Mouse (Mus musculus) forebrain, postnatal 0 days (tissue): ENCODE results near the gene Dnaja4. TPM values are rescaled to one million over a fixed set of nuclear protein-coding genes. Genes with fewer than 3 reads are reported as not detected.

Experiments
- ATAC-seq: fragments of 200-750 bp; cut with Nextera tagmentation; 2 replicates; pipeline ENCODE4 v1.8.0; 2017; ENCODE audit warnings: mild to moderate bottlenecking, moderate library complexity
- DNase-seq: peaks from one replicate; pipeline ENCODE4 v3.0.0-alpha.2; 2015
- H3K27ac ChIP-seq: fragments of 300-500 bp; sonication (generic); 2 replicates; pipeline ENCODE4 v1.5.1; 2014; ENCODE audit warnings: low read depth, mild to moderate bottlenecking, antibody characterized with exemption, low read length, moderate library complexity, mixed read lengths
- H3K27me3 ChIP-seq: fragments of 300-500 bp; sonication (generic); 2 replicates; pipeline ENCODE4 v1.6.1; 2014; ENCODE audit warnings: mild to moderate bottlenecking, low read length, mixed read lengths; ENCODE audit not compliant: insufficient read depth
- H3K36me3 ChIP-seq: fragments of 300-500 bp; sonication (generic); 2 replicates; pipeline ENCODE4 v1.6.1; 2014; ENCODE audit warnings: mild to moderate bottlenecking, moderate library complexity; ENCODE audit not compliant: insufficient read depth
- H3K4me1 ChIP-seq: fragments of 300-500 bp; sonication (generic); 2 replicates; pipeline ENCODE4 v1.6.1; 2014; ENCODE audit warnings: antibody characterized with exemption; ENCODE audit not compliant: insufficient read depth
- H3K4me2 ChIP-seq: fragments of 300-500 bp; sonication (generic); 2 replicates; pipeline ENCODE4 v1.6.1; 2014; ENCODE audit warnings: low read depth, mild to moderate bottlenecking, moderate library complexity
- H3K4me3 ChIP-seq: fragments of 300-500 bp; sonication (generic); 2 replicates; pipeline ENCODE4 v1.5.1; 2014; ENCODE audit warnings: low read depth, low read length, mixed read lengths
- H3K9ac ChIP-seq: fragments of 300-500 bp; sonication (generic); 2 replicates; pipeline ENCODE4 v1.6.1; 2014; ENCODE audit warnings: mild to moderate bottlenecking
- H3K9me3 ChIP-seq: fragments of 300-500 bp; sonication (generic); 2 replicates; pipeline ENCODE4 v1.6.1; 2016; ENCODE audit warnings: low read length
- CTCF ChIP-seq: sonication (generic); IDR thresholded peaks from 2 replicates; pipeline ENCODE4 v1.5.1; 2016; ENCODE audit warnings: antibody characterized with exemption, control low read depth, low read depth
- WGBS: fragments of 180-500 bp; shearing (Covaris S2); extraction: QIAGEN DNeasy Blood & Tissue Kit; methylation state at CpG from one replicate; pipeline ENCODE4 v1.1.7; 2014; 5-methylcytosine and 5-hydroxymethylcytosine counted together
- polyA plus RNA-seq: library from polyadenylated mRNA; unstranded; fragments of >200 nt; fragmentation: Nextera tagmentation; extraction: Ambion mirVana; gene quantifications from 2 replicates; pipeline ENCODE4 v1.2.1, GENCODE M21; 2015
- total RNA-seq: library from RNA; depleted of rRNA; stranded (reverse); fragments of >200 nt; gene quantifications from 2 replicates; pipeline ENCODE4 v1.2.3, GENCODE M21; 2014

Dnaja4 gene
- total and polyA plus RNA-seq, 2 experiments from 2014 or later: 7.2 to 8.9 TPM

GRCm38 (mm10) chr9:54708085-54708484 lies 9.4 kb downstream of the Dnaja4 start:
- Histone ChIP-seq H3K4me1 (no peaks in the 10 kb centered on the region), H3K4me3 (no peak overlapping the region), H3K27me3 (no peaks in the 10 kb centered on the region), H3K36me3 (peaks cover 31% of the 10 kb centered on the region), H3K9ac (no peak overlapping the region), H3K9me3 (no peaks in the 10 kb centered on the region), H3K4me2 (no peak overlapping the region), H3K27ac (no peak overlapping the region)
- WGBS: 84% methylated on average over 5 of the region's 5 CpGs
- ATAC-seq: no peak
- DNase-seq: no peak
- no peak for TF ChIP-seq CTCF

- Histone ChIP-seq H3K9me3 (no peaks in the 10 kb centered on the region), H3K4me2 (no peak overlapping the region), H3K4me1 (no peaks in the 10 kb centered on the region), H3K9ac (no peak overlapping the region), H3K4me3 (no peak overlapping the region), H3K36me3 (peaks cover 79% of the 10 kb centered on the region), H3K27me3 (no peaks in the 10 kb centered on the region), H3K27ac (no peak overlapping the region)
- no peak for ATAC-seq
- DNase-seq: no peak
- 92% methylated on average over 3 of the region's 3 CpGs for WGBS
- no peak for TF ChIP-seq CTCF
These were observed 17.1 kb downstream of the Dnaja4 start for GRCm38 (mm10) chr9:54715776-54716175.

GRCm38 (mm10) chr9:54717527-54717926 lies 18.9 kb downstream of the Dnaja4 start:
- Histone ChIP-seq H3K36me3 (peaks cover 78% of the 10 kb centered on the region), H3K9me3 (no peaks in the 10 kb centered on the region), H3K4me2 (no peak overlapping the region), H3K9ac (no peak overlapping the region), H3K27me3 (no peaks in the 10 kb centered on the region), H3K27ac (no peak overlapping the region), H3K4me3 (no peak overlapping the region), H3K4me1 (no peaks in the 10 kb centered on the region)
- TF ChIP-seq CTCF: no peak
- DNase-seq: no peak
- WGBS: 74% methylated on average over 3 of the region's 3 CpGs
- ATAC-seq: no peak

GRCm38 (mm10) chr9:54722156-54722555 lies 23.5 kb downstream of the Dnaja4 start:
- H3K36me3 ChIP-seq: peaks cover 81% of the 10 kb centered on the region

GRCm38 (mm10) chr9:54722596-54722995 lies 23.9 kb downstream of the Dnaja4 start:
- no peak for TF ChIP-seq CTCF
- ATAC-seq (no peak), DNase-seq (no peak)
- no peaks in the 10 kb centered on the region for H3K4me1 ChIP-seq
- H3K36me3 ChIP-seq: peaks cover 83% of the 10 kb centered on the region
- H3K27me3 ChIP-seq: no peaks in the 10 kb centered on the region
- no peaks in the 10 kb centered on the region for H3K9me3 ChIP-seq
- no peak overlapping the region for H3K9ac ChIP-seq
- no peak overlapping the region for H3K27ac ChIP-seq
- no peak overlapping the region for H3K4me2 ChIP-seq
- H3K4me3 ChIP-seq: no peak overlapping the region
- WGBS: 97% methylated on average over 4 of the region's 4 CpGs

More at GRCm38 (mm10) chr9:54722156-54722555, 23.5 kb downstream of the Dnaja4 start:
- WGBS: 87% methylated on average over 7 of the region's 7 CpGs
- no peak for TF ChIP-seq CTCF
- H3K4me1 ChIP-seq: no peaks in the 10 kb centered on the region
- H3K27me3 ChIP-seq: no peaks in the 10 kb centered on the region
- DNase-seq (no peak), ATAC-seq (no peak)
- H3K4me3 ChIP-seq: no peak overlapping the region
- no peak overlapping the region for H3K4me2 ChIP-seq
- no peaks in the 10 kb centered on the region for H3K9me3 ChIP-seq
- no peak overlapping the region for H3K9ac ChIP-seq
- H3K27ac ChIP-seq: no peak overlapping the region

GRCm38 (mm10) chr9:54726315-54726714 lies 27.6 kb downstream of the Dnaja4 start:
- DNase-seq (no peak), ATAC-seq (no peak)
- H3K27ac ChIP-seq: no peak overlapping the region
- TF ChIP-seq CTCF: no peak
- peaks cover 76% of the 10 kb centered on the region for H3K36me3 ChIP-seq
- H3K4me2 ChIP-seq: no peak overlapping the region
- H3K4me3 ChIP-seq: no peak overlapping the region
- H3K9ac ChIP-seq: no peak overlapping the region
- 87% methylated on average over 5 of the region's 5 CpGs for WGBS
- no peaks in the 10 kb centered on the region for H3K27me3 ChIP-seq
- H3K9me3 ChIP-seq: no peaks in the 10 kb centered on the region
- H3K4me1 ChIP-seq: no peaks in the 10 kb centered on the region

- Histone ChIP-seq H3K4me3 (no peak overlapping the region), H3K9ac (no peak overlapping the region), H3K27me3 (no peaks in the 10 kb centered on the region), H3K4me1 (0 out of 2 replicates have a peak, but pooled peaks cover 9% of the 10 kb centered on the region), H3K4me2 (no peak overlapping the region), H3K36me3 (peaks cover 26% of the 10 kb centered on the region), H3K27ac (no peak overlapping the region), H3K9me3 (no peaks in the 10 kb centered on the region)
- DNase-seq (peak; percentile 30), ATAC-seq (no peak)
- TF ChIP-seq CTCF: peak; percentile 77
- 90% methylated on average over 2 of the region's 2 CpGs for WGBS
These were observed 33.4 kb downstream of the Dnaja4 start for GRCm38 (mm10) chr9:54732122-54732521.
